Mouse (Mus musculus) cortical plate, adult 2 months (tissue): Measurements from ENCODE around the gene Tango6.

Experiments
- CTCF ChIP-seq: fragments of 200-500 bp; IDR thresholded peaks from 2 replicates; pipeline ENCODE4 v1.5.1; 2011; ENCODE audit warnings: mild to moderate bottlenecking, control low read depth, low read length; ENCODE audit not compliant: insufficient read depth; ENCODE audit errors: extremely low read depth
- POLR2A ChIP-seq: fragments of 200-500 bp; IDR thresholded peaks from 2 replicates; pipeline ENCODE4 v1.6.1; 2011; ENCODE audit warnings: mild to moderate bottlenecking, low read length, control low read depth; ENCODE audit not compliant: insufficient read depth; ENCODE audit errors: extremely low read depth

- TF ChIP-seq CTCF (no peak), POLR2A (no peak)
These were observed 26.8 kb upstream of the Tango6 start for GRCm38 (mm10) chr8:106656046-106656445.
